Mouse (Mus musculus) forebrain, embryonic 12.5 days (tissue): ENCODE measurements at regions not wholly inside any gene's neighbourhood (a gene's known extent, or its start where the extent isn't known, plus 50 kb on each side); places are given as distances from the start of the nearest gene placed in this dataset.

Source experiments
- ATAC-seq: fragments of 200-750 bp; cut with Nextera tagmentation; 2 replicates; pipeline ENCODE4 v1.8.0; 2017; ENCODE audit warnings: moderate TSS enrichment; ENCODE audit not compliant: low FRiP score
- H3K27ac ChIP-seq: fragments of 300-500 bp; sonication (generic); 2 replicates; pipeline ENCODE4 v1.5.1; 2016; ENCODE audit warnings: mild to moderate bottlenecking
- H3K27me3 ChIP-seq: fragments of 300-500 bp; sonication (generic); 2 replicates; pipeline ENCODE4 v1.6.1; 2016; ENCODE audit warnings: mild to moderate bottlenecking
- H3K36me3 ChIP-seq: fragments of 300-500 bp; sonication (generic); replicated peaks from 2 replicates; pipeline ENCODE4 v1.6.1; 2016; ENCODE audit warnings: mild to moderate bottlenecking
- H3K4me1 ChIP-seq: fragments of 300-500 bp; sonication (generic); 2 replicates; pipeline ENCODE4 v1.6.1; 2016
- H3K4me2 ChIP-seq: fragments of 300-500 bp; sonication (generic); 2 replicates; pipeline ENCODE4 v1.6.1; 2016; ENCODE audit warnings: mild to moderate bottlenecking, moderate library complexity
- H3K4me3 ChIP-seq: fragments of 300-500 bp; sonication (generic); replicated peaks from 2 replicates; pipeline ENCODE4 v1.5.1; 2016; ENCODE audit warnings: mild to moderate bottlenecking
- H3K9ac ChIP-seq: fragments of 300-500 bp; sonication (generic); 2 replicates; pipeline ENCODE4 v1.6.1; 2016; ENCODE audit warnings: mild to moderate bottlenecking
- H3K9me3 ChIP-seq: fragments of 300-500 bp; sonication (generic); 2 replicates; pipeline ENCODE4 v1.6.1; 2016
- WGBS: fragments of 180-500 bp; shearing (Covaris S2); methylation state at CpG from one replicate; pipeline ENCODE4 v1.1.7; 2016; 5-methylcytosine and 5-hydroxymethylcytosine counted together

DNA sequence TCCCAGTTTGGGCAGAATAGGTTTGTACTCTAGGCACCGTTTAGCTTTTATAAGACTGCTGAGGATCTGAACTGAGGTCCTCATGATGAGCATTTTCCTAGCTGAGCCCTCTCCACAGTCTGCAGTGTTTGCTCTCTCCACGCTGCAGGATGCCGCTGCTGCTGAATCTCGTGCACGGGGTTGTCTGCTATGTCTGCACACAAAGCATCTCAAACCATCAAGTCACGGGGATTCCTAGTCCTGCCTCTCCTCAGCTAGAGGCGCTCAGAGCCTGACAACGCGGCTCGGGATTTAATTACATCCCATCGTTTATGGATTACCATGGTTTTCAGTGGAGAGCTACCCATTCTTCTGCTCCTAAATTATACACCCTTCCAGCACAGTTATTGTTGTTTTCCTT lies 175.6 kb downstream of the Rnf144b start:
- no peak for ATAC-seq
- Histone ChIP-seq H3K36me3 (no peaks in the 10 kb centered on the region), H3K4me1 (peaks cover 5% of the 10 kb centered on the region), H3K27ac (no peak overlapping the region), H3K9ac (no peak overlapping the region), H3K4me3 (no peak overlapping the region), H3K27me3 (no peaks in the 10 kb centered on the region), H3K4me2 (no peak overlapping the region), H3K9me3 (no peaks in the 10 kb centered on the region)
- WGBS: 62% methylated on average over 11 of the region's 11 CpGs

DNA sequence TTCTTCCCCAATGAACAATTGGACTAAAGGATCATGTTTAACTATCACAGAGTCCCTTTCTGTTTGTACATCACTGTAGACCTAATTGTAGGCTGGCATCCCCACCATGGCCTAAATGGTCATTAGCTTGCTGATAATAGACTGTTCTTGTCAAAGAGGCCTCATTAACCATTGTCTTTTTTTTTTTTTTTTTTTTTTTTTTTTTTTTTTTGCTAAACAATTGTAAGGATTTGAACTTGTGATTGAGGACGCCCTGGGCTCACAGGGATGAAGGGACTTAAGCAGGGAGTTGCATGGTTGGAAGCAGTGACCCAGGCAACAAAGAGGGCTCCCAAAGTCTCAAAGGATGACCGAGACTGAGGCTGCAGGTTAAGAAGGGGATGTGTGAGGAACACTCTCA lies 178.0 kb downstream of the Rnf144b start:
- Histone ChIP-seq H3K27ac (0 out of 2 replicates have a peak overlapping the region, but pooled peaks have one; percentile 8), H3K4me2 (no peak overlapping the region), H3K4me1 (peaks cover 5% of the 10 kb centered on the region), H3K9me3 (no peaks in the 10 kb centered on the region), H3K4me3 (no peak overlapping the region), H3K9ac (no peak overlapping the region), H3K36me3 (no peaks in the 10 kb centered on the region), H3K27me3 (no peaks in the 10 kb centered on the region)
- no peak for ATAC-seq
- 29% methylated on average over 2 of the region's 2 CpGs for WGBS

DNA sequence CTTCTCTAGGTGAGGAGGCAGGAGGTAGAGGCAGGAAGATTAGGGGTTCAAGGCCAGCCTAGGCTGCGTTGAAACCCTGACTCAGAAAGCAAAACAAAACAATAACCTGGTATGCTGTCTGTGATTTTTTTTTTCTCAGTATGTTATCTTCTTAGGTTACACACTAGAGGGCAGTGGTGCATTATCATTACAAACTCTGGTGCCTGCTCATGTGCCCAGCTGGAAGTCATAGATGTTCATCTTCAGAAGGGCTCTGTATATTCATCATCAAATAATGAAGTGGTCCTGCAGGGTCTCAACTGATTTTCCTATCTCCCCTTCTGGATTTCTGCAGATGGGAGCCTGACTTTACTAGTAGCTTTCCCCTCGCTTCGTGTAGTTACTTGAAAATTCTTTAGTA lies 178.6 kb downstream of the Rnf144b start:
- Histone ChIP-seq H3K4me3 (no peak overlapping the region), H3K27ac (no peak overlapping the region), H3K4me2 (no peak overlapping the region), H3K4me1 (peaks cover 5% of the 10 kb centered on the region), H3K9ac (no peak overlapping the region), H3K36me3 (no peaks in the 10 kb centered on the region), H3K9me3 (no peaks in the 10 kb centered on the region), H3K27me3 (no peaks in the 10 kb centered on the region)
- no peak for ATAC-seq
- 56% methylated on average over 3 of the region's 3 CpGs for WGBS

DNA sequence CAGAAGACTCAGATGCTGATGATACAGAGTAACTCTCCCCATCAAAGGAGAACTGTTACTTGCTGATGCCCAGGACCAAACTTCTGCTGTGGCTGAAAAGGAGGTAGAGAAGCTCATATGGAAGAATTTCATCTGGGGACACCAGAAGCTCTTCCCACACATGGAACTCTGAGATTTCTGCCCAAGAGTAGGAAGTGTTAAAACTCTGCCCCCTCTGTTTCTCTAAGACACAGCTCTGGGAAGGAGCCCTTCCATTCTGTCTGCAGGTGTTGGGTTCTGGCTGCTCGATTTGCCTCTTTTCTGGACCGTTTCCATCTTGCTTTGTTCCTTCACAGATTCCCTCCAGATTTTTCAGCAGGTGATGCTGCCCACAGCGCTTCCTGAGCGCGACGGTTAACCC lies 187.0 kb downstream of the Rnf144b start:
- Histone ChIP-seq H3K4me2 (no peak overlapping the region), H3K9ac (no peak overlapping the region), H3K36me3 (no peaks in the 10 kb centered on the region), H3K27ac (no peak overlapping the region), H3K4me3 (no peak overlapping the region), H3K4me1 (peaks cover 9% of the 10 kb centered on the region), H3K27me3 (no peaks in the 10 kb centered on the region), H3K9me3 (no peaks in the 10 kb centered on the region; the same call in 1 of the 2 replicates)
- 89% methylated on average over 6 of the region's 6 CpGs for WGBS
- no peak for ATAC-seq

DNA sequence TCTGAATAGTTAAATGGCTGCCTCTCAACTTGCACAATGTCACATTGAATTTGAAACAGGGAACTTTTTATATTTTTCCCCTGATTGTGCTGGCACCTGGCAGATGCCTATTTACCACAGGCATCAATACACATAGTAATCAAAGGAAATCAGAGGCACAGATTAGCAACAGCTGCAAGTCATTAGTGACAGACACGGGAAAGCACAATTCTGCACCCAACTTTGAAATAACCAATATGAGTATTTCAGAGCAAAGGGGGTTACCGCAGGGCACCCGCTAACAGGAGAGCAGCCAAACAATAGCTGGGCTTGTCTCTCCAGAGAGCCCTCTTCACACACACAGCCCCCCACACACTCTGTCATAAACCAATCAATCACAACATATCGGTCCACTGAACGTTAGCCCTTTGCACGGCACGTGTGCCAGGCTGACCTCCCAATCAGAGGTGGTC lies 188.3 kb downstream of the Rnf144b start:
- Histone ChIP-seq H3K9me3 (no peaks in the 10 kb centered on the region; the same call in 1 of the 2 replicates), H3K4me2 (no peak overlapping the region), H3K36me3 (no peaks in the 10 kb centered on the region), H3K4me1 (peaks cover 9% of the 10 kb centered on the region), H3K27ac (peak overlapping the region; percentile 43; the same call in 1 of the 2 replicates), H3K27me3 (no peaks in the 10 kb centered on the region), H3K9ac (no peak overlapping the region), H3K4me3 (no peak overlapping the region)
- WGBS: 18% methylated on average over 7 of the region's 7 CpGs
- peak; percentile 46; the same call in 1 of the 2 replicates for ATAC-seq

DNA sequence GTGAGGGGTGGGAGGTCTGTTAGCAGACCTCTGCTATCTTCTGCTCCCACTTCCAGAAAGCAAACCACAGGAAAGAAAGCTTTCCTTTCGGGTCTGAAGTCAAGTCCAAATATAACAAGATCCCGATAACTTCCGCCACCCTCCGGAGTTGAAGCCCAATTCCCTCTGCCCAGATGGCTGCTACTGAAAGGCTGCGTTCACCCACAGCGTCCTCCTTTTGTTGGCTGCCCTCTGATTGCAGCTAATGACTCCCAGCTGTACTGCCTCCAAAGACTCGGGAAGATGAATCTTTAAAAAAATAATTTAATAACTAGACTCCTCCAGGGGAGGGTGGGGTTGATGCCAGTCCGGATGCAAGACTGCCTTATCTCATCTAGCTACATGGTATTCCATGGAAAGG lies 197.1 kb downstream of the Rnf144b start:
- Histone ChIP-seq H3K9me3 (no peaks in the 10 kb centered on the region), H3K4me2 (no peak overlapping the region), H3K4me3 (no peak overlapping the region), H3K27me3 (no peaks in the 10 kb centered on the region), H3K27ac (no peak overlapping the region), H3K4me1 (no peaks in the 10 kb centered on the region; the same call in 1 of the 2 replicates), H3K9ac (no peak overlapping the region), H3K36me3 (no peaks in the 10 kb centered on the region)
- WGBS: 60% methylated on average over 8 of the region's 8 CpGs
- no peak for ATAC-seq

DNA sequence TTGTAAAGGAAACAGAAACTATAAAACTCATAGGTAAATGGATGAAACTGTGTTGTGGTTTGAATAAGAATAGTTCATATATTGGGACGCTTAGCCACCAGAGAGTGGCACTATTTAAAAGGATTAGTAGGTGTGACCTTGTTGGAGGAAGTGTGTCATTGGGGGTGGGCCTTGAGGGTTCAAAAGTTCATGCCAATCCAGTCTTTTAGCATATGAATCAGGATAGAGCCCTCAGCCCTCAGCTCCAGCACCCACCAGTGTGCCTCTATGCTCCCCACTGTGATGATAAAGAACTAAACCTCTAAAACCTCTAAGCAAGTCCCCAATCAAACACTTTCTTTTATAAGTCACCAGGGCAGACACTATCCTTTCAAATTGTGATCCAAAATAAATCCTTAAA lies 199.4 kb downstream of the Rnf144b start:
- Histone ChIP-seq H3K4me2 (no peak overlapping the region), H3K36me3 (no peaks in the 10 kb centered on the region), H3K27me3 (no peaks in the 10 kb centered on the region), H3K4me1 (no peaks in the 10 kb centered on the region; the same call in 1 of the 2 replicates), H3K4me3 (no peak overlapping the region), H3K9ac (no peak overlapping the region), H3K27ac (no peak overlapping the region), H3K9me3 (no peaks in the 10 kb centered on the region)
- no peak for ATAC-seq
- WGBS: 70% methylated on average over 1 of the region's 1 CpGs

DNA sequence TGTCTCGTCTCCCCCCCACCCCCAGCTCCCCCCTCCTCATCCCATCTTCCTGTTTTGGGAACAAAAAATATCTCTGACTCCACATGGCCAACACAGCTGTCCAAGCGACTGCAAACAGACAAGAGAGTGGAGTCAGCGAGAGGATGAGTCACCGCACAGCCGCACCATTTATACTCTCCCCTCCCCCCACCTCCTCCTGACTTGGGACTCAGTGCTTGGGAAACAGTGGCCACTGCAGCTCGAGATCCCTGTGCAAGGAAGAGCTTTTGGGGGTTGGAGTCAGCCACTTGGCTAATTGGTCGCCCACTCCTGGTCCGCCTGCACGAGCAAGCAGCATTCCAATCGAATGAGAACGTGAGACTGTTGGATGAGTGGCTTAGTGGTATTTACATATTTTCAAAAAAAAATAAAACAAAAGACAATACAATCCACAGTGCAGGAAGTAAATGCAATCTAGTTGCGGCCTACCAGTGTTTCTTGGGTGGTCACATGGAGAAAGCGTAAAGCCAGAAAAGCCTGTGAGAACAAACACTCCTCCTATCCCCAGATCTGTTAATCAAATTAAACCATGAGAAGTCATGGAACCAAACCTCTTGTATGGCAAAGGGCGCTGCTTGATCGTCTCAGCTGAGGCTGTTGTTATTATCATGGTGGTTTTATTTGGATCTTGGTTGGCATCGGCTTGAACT lies 213.7 kb downstream of the Rnf144b start:
- peaks cover 9% of the 10 kb centered on the region; the same call in 1 of the 2 replicates for H3K4me1 ChIP-seq
- H3K9me3 ChIP-seq: no peaks in the 10 kb centered on the region
- WGBS: 70% methylated on average over 16 of the region's 16 CpGs
- no peaks in the 10 kb centered on the region for H3K27me3 ChIP-seq
- H3K27ac ChIP-seq: no peak overlapping the region
- no peaks in the 10 kb centered on the region for H3K36me3 ChIP-seq
- no peak overlapping the region for H3K4me3 ChIP-seq
- no peak overlapping the region for H3K9ac ChIP-seq
- ATAC-seq: no peak
- H3K4me2 ChIP-seq: no peak overlapping the region

DNA sequence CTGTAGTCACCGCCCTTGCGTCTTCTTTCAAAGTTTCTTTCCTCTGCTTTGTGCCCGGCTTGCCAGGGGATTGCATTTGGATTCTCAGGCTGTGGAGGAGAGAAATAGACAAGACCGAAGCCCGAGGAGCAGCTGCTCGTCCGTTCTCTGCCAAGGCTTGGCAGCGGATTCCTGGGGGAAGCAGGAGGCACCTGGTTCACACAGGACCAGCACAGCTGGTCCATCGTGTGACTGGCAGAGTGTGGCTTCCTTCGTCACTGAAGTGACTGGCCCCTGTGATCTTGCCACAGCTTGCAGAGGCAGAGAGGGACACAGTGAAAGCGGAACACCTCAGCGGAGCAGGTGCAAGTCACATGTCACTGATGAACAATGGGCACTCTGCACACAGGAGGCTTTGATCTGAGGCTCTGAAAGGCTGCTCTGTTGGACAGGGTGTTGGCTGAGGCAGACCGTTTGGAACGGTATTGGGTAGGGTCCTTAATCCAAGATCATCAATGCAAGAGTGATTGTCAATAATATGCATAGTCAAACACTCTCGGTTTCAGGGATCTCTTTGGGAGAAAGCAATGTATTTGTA lies 214.5 kb downstream of the Rnf144b start:
- Histone ChIP-seq H3K27me3 (no peaks in the 10 kb centered on the region), H3K4me2 (no peak overlapping the region), H3K27ac (peak overlapping the region; percentile 46; the same call in 1 of the 2 replicates), H3K9me3 (no peaks in the 10 kb centered on the region), H3K9ac (no peak overlapping the region), H3K4me3 (no peak overlapping the region), H3K36me3 (no peaks in the 10 kb centered on the region), H3K4me1 (peaks cover 9% of the 10 kb centered on the region; the same call in 1 of the 2 replicates)
- ATAC-seq: no peak
- 81% methylated on average over 15 of the region's 15 CpGs for whole genome bisulfite sequencing

DNA sequence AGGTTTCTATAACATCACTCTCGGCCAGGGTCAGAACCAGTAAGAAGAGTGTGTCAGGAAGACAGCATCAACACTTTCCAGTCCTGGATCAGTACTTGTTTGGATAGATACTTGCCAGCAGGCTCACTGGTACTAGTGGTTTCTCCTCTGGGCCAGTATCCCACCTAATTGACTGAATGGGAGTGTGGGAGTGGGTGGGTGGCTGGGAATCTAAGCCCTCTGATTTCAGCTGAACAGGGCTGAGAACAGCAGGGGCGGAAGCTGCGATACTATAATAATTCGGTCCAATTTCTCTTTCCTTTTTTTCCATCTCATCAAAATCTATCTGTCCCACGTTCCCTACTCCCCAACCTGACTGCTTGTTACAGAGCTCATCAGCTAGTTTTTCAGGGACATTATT lies 217.0 kb downstream of the Rnf144b start:
- no peak overlapping the region for H3K27ac ChIP-seq
- no peaks in the 10 kb centered on the region for H3K9me3 ChIP-seq
- no peaks in the 10 kb centered on the region for H3K36me3 ChIP-seq
- H3K4me1 ChIP-seq: peaks cover 9% of the 10 kb centered on the region; the same call in 1 of the 2 replicates
- WGBS: 71% methylated on average over 5 of the region's 5 CpGs
- no peak overlapping the region for H3K9ac ChIP-seq
- no peak overlapping the region for H3K4me3 ChIP-seq
- H3K27me3 ChIP-seq: no peaks in the 10 kb centered on the region
- ATAC-seq: no peak
- H3K4me2 ChIP-seq: no peak overlapping the region

DNA sequence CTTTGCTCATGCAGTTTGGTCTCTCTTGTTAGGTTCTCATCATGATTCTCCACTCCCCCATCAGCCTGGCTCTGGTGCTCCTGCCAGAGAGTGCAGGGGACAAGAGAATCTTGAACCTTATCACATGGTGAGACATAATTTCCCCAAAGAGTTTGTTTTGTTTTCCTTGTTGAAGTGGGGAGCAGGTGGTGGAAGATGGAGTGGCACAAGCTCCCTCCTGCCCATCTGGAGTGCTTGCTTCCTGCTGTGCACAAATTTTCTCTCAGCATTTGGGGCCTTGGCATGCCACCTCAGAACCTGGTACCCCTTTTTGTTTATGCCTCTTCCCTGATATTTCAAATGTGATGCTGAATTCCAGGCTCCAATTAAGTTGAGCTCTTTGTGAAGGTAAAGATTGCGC lies 219.9 kb downstream of the Rnf144b start:
- Histone ChIP-seq H3K27ac (no peak overlapping the region), H3K9me3 (no peaks in the 10 kb centered on the region), H3K27me3 (no peaks in the 10 kb centered on the region), H3K4me3 (no peak overlapping the region), H3K4me1 (peaks cover 3% of the 10 kb centered on the region; the same call in 1 of the 2 replicates), H3K36me3 (no peaks in the 10 kb centered on the region), H3K9ac (no peak overlapping the region), H3K4me2 (no peak overlapping the region)
- WGBS: 93% methylated on average over 1 of the region's 1 CpGs
- no peak for ATAC-seq

DNA sequence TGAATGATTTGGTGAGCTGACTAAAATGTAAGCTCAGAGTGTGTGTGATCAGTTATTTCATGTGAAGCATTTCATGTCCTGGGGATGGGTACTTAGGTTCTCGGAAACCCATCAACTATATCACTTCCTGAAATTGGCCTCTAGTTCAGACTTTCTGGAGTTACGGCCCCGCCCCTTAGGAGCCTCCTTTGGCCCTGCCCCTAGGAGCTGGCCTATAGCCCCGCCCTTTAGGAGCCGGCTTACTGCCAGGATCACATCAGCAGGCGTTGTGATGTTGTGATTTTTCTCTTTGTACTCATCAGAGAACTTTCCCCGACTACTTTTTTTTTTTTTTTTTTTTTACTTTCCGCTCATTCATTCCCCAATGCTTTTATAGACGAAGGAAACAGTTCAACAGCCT lies 223.1 kb downstream of the Rnf144b start:
- Histone ChIP-seq H3K36me3 (no peaks in the 10 kb centered on the region), H3K4me2 (no peak overlapping the region), H3K9ac (no peak overlapping the region), H3K9me3 (no peaks in the 10 kb centered on the region), H3K4me1 (peaks cover 3% of the 10 kb centered on the region; the same call in 1 of the 2 replicates), H3K27me3 (no peaks in the 10 kb centered on the region), H3K4me3 (no peak overlapping the region), H3K27ac (no peak overlapping the region)
- 37% methylated on average over 9 of the region's 9 CpGs for WGBS
- ATAC-seq: no peak

DNA sequence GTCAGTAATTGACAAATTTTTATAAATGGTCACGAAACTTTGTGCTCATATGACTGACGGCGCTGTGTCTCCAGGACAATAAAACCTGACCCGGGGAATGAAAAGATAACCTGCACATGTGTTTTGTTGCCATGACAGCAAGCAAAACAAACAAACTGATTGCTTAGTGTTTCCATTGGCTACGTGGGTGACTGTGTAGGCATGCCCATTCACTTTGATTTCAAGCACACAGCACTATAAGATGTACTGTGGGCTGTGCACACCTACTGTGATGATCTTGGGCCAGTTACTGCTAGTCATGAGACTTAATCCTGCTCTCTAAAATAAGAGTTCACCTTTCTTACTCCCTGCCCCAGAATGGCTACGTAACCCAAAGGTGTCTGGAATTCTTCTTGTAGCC lies 225.4 kb downstream of the Rnf144b start:
- Histone ChIP-seq H3K27me3 (no peaks in the 10 kb centered on the region; the same call in 1 of the 2 replicates), H3K9me3 (no peaks in the 10 kb centered on the region), H3K27ac (no peak overlapping the region), H3K4me1 (peaks cover 3% of the 10 kb centered on the region; the same call in 1 of the 2 replicates), H3K36me3 (no peaks in the 10 kb centered on the region), H3K4me2 (no peak overlapping the region), H3K4me3 (no peak overlapping the region), H3K9ac (no peak overlapping the region)
- 74% methylated on average over 6 of the region's 6 CpGs for WGBS
- no peak for ATAC-seq
